Mouse (Mus musculus): ENCODE results near the gene Ppp1r13l. TPM values are rescaled to one million over a fixed set of nuclear protein-coding genes. Genes with fewer than 3 reads are reported as not detected.

The Ppp1r13l gene
- polyA plus RNA-seq, 1 experiment, result 0.96 TPM

GRCm38 (mm10) chr7:19413525-19413924 lies 54.0 kb downstream of the Ppp1r13l start:
- Histone ChIP-seq H3K4me3 (replicated peaks) (no peak overlapping the region), H3K9me3 (ENCODE audit: control insufficient read depth, low read length) (peaks cover 5% of the 10 kb centered on the region), H3K27me3 (ENCODE audit: control insufficient read depth) (peaks cover 27% of the 10 kb centered on the region), H3K36me3 (ENCODE audit: control insufficient read depth) (no peaks in the 10 kb centered on the region), H3K4me1 (ENCODE audit: control insufficient read depth) (no peaks in the 10 kb centered on the region)
- TF ChIP-seq GATA1 (IDR thresholded peaks at IDR 0.05; ENCODE audit: low read length), result no peak
- no peak for TF ChIP-seq TAL1 (IDR thresholded peaks at IDR 0.05; ENCODE audit: low read length)

GRCm38 (mm10) chr7:19416590-19416989 lies 57.0 kb downstream of the Ppp1r13l start:
- peaks cover 20% of the 10 kb centered on the region for H3K4me1 ChIP-seq (ENCODE audit: control insufficient read depth)
- H3K27me3 ChIP-seq (ENCODE audit: control insufficient read depth), result peaks cover 55% of the 10 kb centered on the region
- no peaks in the 10 kb centered on the region for H3K36me3 ChIP-seq (ENCODE audit: control insufficient read depth)
- peaks cover 5% of the 10 kb centered on the region for H3K9me3 ChIP-seq (ENCODE audit: control insufficient read depth, low read length)
- TF ChIP-seq TAL1 (IDR thresholded peaks at IDR 0.05; ENCODE audit: low read length) (no peak), GATA1 (IDR thresholded peaks at IDR 0.05; ENCODE audit: low read length) (no peak)
- H3K4me3 ChIP-seq (replicated peaks), result no peak overlapping the region

- Histone ChIP-seq H3K36me3 (ENCODE audit: control insufficient read depth) (no peaks in the 10 kb centered on the region), H3K27me3 (ENCODE audit: control insufficient read depth) (peaks cover 63% of the 10 kb centered on the region), H3K4me3 (replicated peaks) (no peak overlapping the region), H3K9me3 (ENCODE audit: control insufficient read depth, low read length) (no peaks in the 10 kb centered on the region), H3K4me1 (ENCODE audit: control insufficient read depth) (peaks cover 21% of the 10 kb centered on the region)
- TF ChIP-seq TAL1 (IDR thresholded peaks at IDR 0.05; ENCODE audit: low read length), result no peak
- no peak for TF ChIP-seq GATA1 (IDR thresholded peaks at IDR 0.05; ENCODE audit: low read length)
Measured at GRCm38 (mm10) chr7:19420121-19420520, 60.6 kb downstream of the Ppp1r13l start.

GRCm38 (mm10) chr7:19420821-19421636 lies 61.5 kb downstream of the Ppp1r13l start:
- Histone ChIP-seq H3K4me1 (ENCODE audit: control insufficient read depth) (peaks cover 21% of the 10 kb centered on the region), H3K9me3 (ENCODE audit: control insufficient read depth, low read length) (no peaks in the 10 kb centered on the region), H3K27me3 (ENCODE audit: control insufficient read depth) (peaks cover 56% of the 10 kb centered on the region), H3K4me3 (replicated peaks) (peak overlapping the region; percentile 6), H3K36me3 (ENCODE audit: control insufficient read depth) (no peaks in the 10 kb centered on the region)
- TF ChIP-seq GATA1 (IDR thresholded peaks at IDR 0.05; ENCODE audit: low read length) (no peak), TAL1 (IDR thresholded peaks at IDR 0.05; ENCODE audit: low read length) (no peak)

GRCm38 (mm10) chr7:19423083-19423482 lies 63.5 kb downstream of the Ppp1r13l start:
- Histone ChIP-seq H3K4me1 (ENCODE audit: control insufficient read depth) (peaks cover 21% of the 10 kb centered on the region), H3K36me3 (ENCODE audit: control insufficient read depth) (peaks cover 3% of the 10 kb centered on the region; the same call in 1 of the 2 replicates), H3K27me3 (ENCODE audit: control insufficient read depth) (peaks cover 42% of the 10 kb centered on the region), H3K9me3 (ENCODE audit: control insufficient read depth, low read length) (no peaks in the 10 kb centered on the region), H3K4me3 (replicated peaks) (no peak overlapping the region)
- TF ChIP-seq GATA1 (IDR thresholded peaks at IDR 0.05; ENCODE audit: low read length) (no peak), TAL1 (IDR thresholded peaks at IDR 0.05; ENCODE audit: low read length) (no peak)

GRCm38 (mm10) chr7:19424051-19424450 lies 64.5 kb downstream of the Ppp1r13l start:
- TF ChIP-seq GATA1 (IDR thresholded peaks at IDR 0.05; ENCODE audit: low read length) (no peak), TAL1 (IDR thresholded peaks at IDR 0.05; ENCODE audit: low read length) (no peak)
- peaks cover 21% of the 10 kb centered on the region for H3K4me1 ChIP-seq (ENCODE audit: control insufficient read depth)
- no peak overlapping the region for H3K4me3 ChIP-seq (replicated peaks)
- peaks cover 35% of the 10 kb centered on the region for H3K27me3 ChIP-seq (ENCODE audit: control insufficient read depth)
- H3K9me3 ChIP-seq (ENCODE audit: control insufficient read depth, low read length), result no peaks in the 10 kb centered on the region
- H3K36me3 ChIP-seq (ENCODE audit: control insufficient read depth), result peaks cover 4% of the 10 kb centered on the region; the same call in 1 of the 2 replicates

GRCm38 (mm10) chr7:19426349-19426748 lies 66.8 kb downstream of the Ppp1r13l start:
- Histone ChIP-seq H3K36me3 (ENCODE audit: control insufficient read depth) (peaks cover 6% of the 10 kb centered on the region), H3K9me3 (ENCODE audit: control insufficient read depth, low read length) (no peaks in the 10 kb centered on the region), H3K27me3 (ENCODE audit: control insufficient read depth) (peaks cover 14% of the 10 kb centered on the region), H3K4me3 (replicated peaks) (no peak overlapping the region), H3K4me1 (ENCODE audit: control insufficient read depth) (peaks cover 3% of the 10 kb centered on the region)
- TF ChIP-seq TAL1 (IDR thresholded peaks at IDR 0.05; ENCODE audit: low read length) (no peak), GATA1 (IDR thresholded peaks at IDR 0.05; ENCODE audit: low read length) (no peak)

- Histone ChIP-seq H3K4me3 (replicated peaks) (no peak overlapping the region), H3K9me3 (ENCODE audit: control insufficient read depth, low read length) (no peaks in the 10 kb centered on the region), H3K36me3 (ENCODE audit: control insufficient read depth) (peaks cover 12% of the 10 kb centered on the region), H3K4me1 (ENCODE audit: control insufficient read depth) (no peaks in the 10 kb centered on the region), H3K27me3 (ENCODE audit: control insufficient read depth) (peaks cover 9% of the 10 kb centered on the region)
- TF ChIP-seq TAL1 (IDR thresholded peaks at IDR 0.05; ENCODE audit: low read length) (no peak), GATA1 (IDR thresholded peaks at IDR 0.05; ENCODE audit: low read length) (no peak)
Measured at GRCm38 (mm10) chr7:19426888-19427287, 67.3 kb downstream of the Ppp1r13l start.

Other genes starting within 250 kb of the Ppp1r13l start
- gene Gm4969, start 241.4 kb upstream of the Ppp1r13l start, polyA plus RNA-seq (2012), result 0.05 TPM in 1 of 2 replicates, not detected in the other
- 1.9 TPM in 2 replicates for gene Fbxo46, start 239.9 kb upstream of the Ppp1r13l start, polyA plus RNA-seq (2012)
- 0.61 and 0.66 TPM in 2 replicates for gene Qpctl, start 210.5 kb upstream of the Ppp1r13l start, polyA plus RNA-seq (2012)
- 9.5 and 12.3 TPM in 2 replicates for gene Snrpd2, start 210.0 kb upstream of the Ppp1r13l start, polyA plus RNA-seq (2012)
- gene Gipr, start 193.6 kb upstream of the Ppp1r13l start, polyA plus RNA-seq (2012), result not detected in 2 replicates
- 0.25 and 0.57 TPM in 2 replicates for gene Eml2, start 183.3 kb upstream of the Ppp1r13l start, polyA plus RNA-seq (2012)
- gene Gpr4, start 147.2 kb upstream of the Ppp1r13l start, polyA plus RNA-seq (2012), result not detected in 2 replicates
- gene Opa3, start 131.4 kb upstream of the Ppp1r13l start, polyA plus RNA-seq (2012), result 2.1 and 2.3 TPM in 2 replicates
- 17.7 TPM in 2 replicates for gene Vasp, start 87.9 kb upstream of the Ppp1r13l start, polyA plus RNA-seq (2012)
- not detected in 2 replicates for gene Ppm1n, start 79.7 kb upstream of the Ppp1r13l start, polyA plus RNA-seq (2012)
- gene Rtn2, start 77.1 kb upstream of the Ppp1r13l start, polyA plus RNA-seq (2012), result 0.29 and 0.44 TPM in 2 replicates
- 7.8 and 8.8 TPM in 2 replicates for gene Fosb, start 49.7 kb upstream of the Ppp1r13l start, polyA plus RNA-seq (2012)
- gene Ercc1, start 15.0 kb upstream of the Ppp1r13l start, polyA plus RNA-seq (2012), result 3.4 and 3.6 TPM in 2 replicates
- gene Cd3eap, start 266 bp upstream of the Ppp1r13l start, polyA plus RNA-seq (2012), result 0.70 and 0.83 TPM in 2 replicates
- 1.4 and 1.6 TPM in 2 replicates for gene Ercc2, start 22.3 kb downstream of the Ppp1r13l start, polyA plus RNA-seq (2012)
- gene Klc3, start 44.4 kb downstream of the Ppp1r13l start, polyA plus RNA-seq (2012), result not detected in 2 replicates
- not detected in 2 replicates for gene Ckm, start 45.0 kb downstream of the Ppp1r13l start, polyA plus RNA-seq (2012)
- 0.45 and 0.52 TPM in 2 replicates for gene Mark4, start 99.1 kb downstream of the Ppp1r13l start, polyA plus RNA-seq (2012)
- gene Exoc3l2, start 103.6 kb downstream of the Ppp1r13l start, polyA plus RNA-seq (2012), result 0.01 and 0.04 TPM in 2 replicates
- 0.46 and 0.49 TPM in 2 replicates for gene Bloc1s3, start 148.6 kb downstream of the Ppp1r13l start, polyA plus RNA-seq (2012)
- 10.9 and 13.1 TPM in 2 replicates for gene Trappc6a, start 148.6 kb downstream of the Ppp1r13l start, polyA plus RNA-seq (2012)
- gene Nkpd1, start 158.1 kb downstream of the Ppp1r13l start, polyA plus RNA-seq (2012), result 0.02 TPM in 1 of 2 replicates, not detected in the other
- 26.4 and 32.4 TPM in 2 replicates for gene Ppp1r37, start 203.3 kb downstream of the Ppp1r13l start, polyA plus RNA-seq (2012)
- 0.14 and 0.16 TPM in 2 replicates for gene Zfp296, start 217.5 kb downstream of the Ppp1r13l start, polyA plus RNA-seq (2012)
- gene Gemin7, start 217.8 kb downstream of the Ppp1r13l start, polyA plus RNA-seq (2012), result 12.9 and 13.5 TPM in 2 replicates
- 10.2 and 11.9 TPM in 2 replicates for gene Clasrp, start 244.7 kb downstream of the Ppp1r13l start, polyA plus RNA-seq (2012)

Data from erythroblast, embryonic 14.5 days (primary cell).